In genomic region chr9:4442908-4443307, GRCm38 (mm10) we compare ENCODE assay signal across 9 mouse cellular contexts.
DNase-seq lines count a peak whose midpoint lies in the region; ATAC-seq and TF ChIP-seq lines count a peak whose summit lies in the region.
"Had no signal": no experiment of that assay in that cellular context is flagged by ENCODE, and none has a peak within 500 bp of the region (broad histone marks: within the 10 kb centered on the region; RNA-seq: fewer than 3 reads in every experiment).

No protein-coding gene starts in this region.

- H3K4me2 ChIP-seq in heart, embryonic 11.5 days, result no peak overlapping the region
- H3K4me2 ChIP-seq in hindbrain, embryonic 13.5 days, result no peak overlapping the region
- H3K4me2 ChIP-seq in liver, embryonic 13.5 days, result no peak overlapping the region
- H3K4me2 ChIP-seq in neural tube, embryonic 14.5 days (ENCODE audit: low read depth, low read length), result no peak overlapping the region
- H3K4me2 ChIP-seq: embryonic facial prominence, embryonic 13.5 days had no signal

- H3K4me1 ChIP-seq in heart, embryonic 11.5 days (ENCODE audit: control insufficient read depth, insufficient read depth, low read length), result no peaks in the 10 kb centered on the region
- H3K4me1 ChIP-seq in ES-Bruce4 (ENCODE audit: control insufficient read depth, insufficient read depth, low read length), result no peaks in the 10 kb centered on the region
- H3K4me1 ChIP-seq in hindbrain, embryonic 13.5 days (replicated peaks), result no peaks in the 10 kb centered on the region
- H3K4me1 ChIP-seq in liver, embryonic 13.5 days (replicated peaks), result no peaks in the 10 kb centered on the region
- no peaks in the 10 kb centered on the region for H3K4me1 ChIP-seq in neural tube, embryonic 14.5 days (ENCODE audit: control insufficient read depth, insufficient read depth, low read length)
- H3K4me1 ChIP-seq: embryonic facial prominence, embryonic 13.5 days had no signal

- no peak for ATAC-seq in heart, embryonic 11.5 days (replicated peaks; ENCODE audit: insufficient number of reproducible peaks, low FRiP score, low TSS enrichment)
- peak; percentile 69 for ATAC-seq in hindbrain, embryonic 13.5 days (ENCODE audit: low FRiP score)
- peak; percentile 48; the same call in 1 of the 2 replicates for ATAC-seq in liver, embryonic 13.5 days (ENCODE audit: low read depth)
- peak; percentile 76; the same call in 1 of the 2 replicates for ATAC-seq in neural tube, embryonic 14.5 days (ENCODE audit: low read depth)
- no peak for ATAC-seq in monocyte, adult 5-6 weeks (replicated peaks; ENCODE audit: insufficient number of reproducible peaks, low FRiP score, low TSS enrichment, poor library complexity, severe bottlenecking)

- H3K4me3 ChIP-seq in heart, embryonic 11.5 days (ENCODE audit: low read depth, low read length), result no peak overlapping the region
- H3K4me3 ChIP-seq in ES-Bruce4 (ENCODE audit: low read depth, low read length), result no peak overlapping the region
- no peak overlapping the region for H3K4me3 ChIP-seq in hindbrain, embryonic 13.5 days
- H3K4me3 ChIP-seq in liver, embryonic 13.5 days (replicated peaks), result no peak overlapping the region
- no peak overlapping the region for H3K4me3 ChIP-seq in neural tube, embryonic 14.5 days (ENCODE audit: low read depth, low read length)
- H3K4me3 ChIP-seq: embryonic facial prominence, embryonic 13.5 days had no signal

- intact Hi-C loops in heart, postnatal 14 days (cut with DNase I), result no loop called here

- H3K27me3 ChIP-seq in heart, embryonic 11.5 days (ENCODE audit: control insufficient read depth, insufficient read depth, low read length), result no peaks in the 10 kb centered on the region
- H3K27me3 ChIP-seq in ES-Bruce4 (ENCODE audit: control insufficient read depth, insufficient read depth, low read length, poor library complexity, severe bottlenecking), result no peaks in the 10 kb centered on the region
- H3K27me3 ChIP-seq in hindbrain, embryonic 13.5 days, result no peaks in the 10 kb centered on the region
- no peaks in the 10 kb centered on the region for H3K27me3 ChIP-seq in liver, embryonic 13.5 days
- H3K27me3 ChIP-seq in neural tube, embryonic 14.5 days (ENCODE audit: control insufficient read depth, insufficient read depth, low read length), result no peaks in the 10 kb centered on the region
- H3K27me3 ChIP-seq: embryonic facial prominence, embryonic 13.5 days had no signal

- DNase-seq in heart, postnatal 14 days, result peak; percentile 8 to 37
- DNase-seq in c-Kit-positive CD71-negative TER-119-negative erythroid progenitor cells, embryonic 14.5 days (ENCODE audit: low read depth), result peak; percentile 34
- DNase-seq in liver, embryonic 13.5 days, result peak; percentile 4

- WGBS in heart, embryonic 11.5 days (ENCODE audit: insufficient replicate concordance), result 38% methylated on average over 2 of the region's 2 CpGs
- 21% methylated on average over 2 of the region's 2 CpGs for WGBS in hindbrain, embryonic 13.5 days
- WGBS in liver, embryonic 13.5 days (ENCODE audit: insufficient replicate concordance), result 10% methylated on average over 2 of the region's 2 CpGs
- WGBS in neural tube, embryonic 14.5 days, result 19% methylated on average over 2 of the region's 2 CpGs

- peak; percentile 41 for TF ChIP-seq CTCF in ES-Bruce4 (IDR thresholded peaks at IDR 0.05; ENCODE audit: low read depth, low read length)

- TF ChIP-seq POLR2A in ES-Bruce4 (IDR thresholded peaks at IDR 0.05; ENCODE audit: insufficient read depth, low read length), result no peak

- no peaks in the 10 kb centered on the region for H3K36me3 ChIP-seq in heart, embryonic 11.5 days (ENCODE audit: control insufficient read depth, insufficient read depth, low read length)
- no peaks in the 10 kb centered on the region for H3K36me3 ChIP-seq in ES-Bruce4 (ENCODE audit: control insufficient read depth, insufficient read depth, low read length, poor library complexity, severe bottlenecking)
- H3K36me3 ChIP-seq in hindbrain, embryonic 13.5 days, result no peaks in the 10 kb centered on the region
- no peaks in the 10 kb centered on the region for H3K36me3 ChIP-seq in liver, embryonic 13.5 days
- H3K36me3 ChIP-seq in neural tube, embryonic 14.5 days (ENCODE audit: control insufficient read depth, insufficient read depth, low read length), result no peaks in the 10 kb centered on the region
- H3K36me3 ChIP-seq: embryonic facial prominence, embryonic 13.5 days had no signal

- no peaks in the 10 kb centered on the region for H3K9me3 ChIP-seq in heart, embryonic 11.5 days (replicated peaks; ENCODE audit: control insufficient read depth, low read length)
- no peaks in the 10 kb centered on the region for H3K9me3 ChIP-seq in ES-Bruce4 (replicated peaks; ENCODE audit: control insufficient read depth, insufficient read depth, low read length, poor library complexity, severe bottlenecking)
- H3K9me3 ChIP-seq in hindbrain, embryonic 13.5 days, result 0 out of 2 replicates have a peak, but pooled peaks cover 3% of the 10 kb centered on the region
- H3K9me3 ChIP-seq in liver, embryonic 13.5 days (replicated peaks), result no peaks in the 10 kb centered on the region
- no peaks in the 10 kb centered on the region for H3K9me3 ChIP-seq in neural tube, embryonic 14.5 days (ENCODE audit: control insufficient read depth, low read length)
- H3K9me3 ChIP-seq: embryonic facial prominence, embryonic 13.5 days had no signal

- H3K9ac ChIP-seq in heart, embryonic 11.5 days (ENCODE audit: low read depth, low read length), result no peak overlapping the region
- no peak overlapping the region for H3K9ac ChIP-seq in ES-Bruce4 (ENCODE audit: low read depth, poor library complexity, severe bottlenecking)
- no peak overlapping the region for H3K9ac ChIP-seq in hindbrain, embryonic 13.5 days
- no peak overlapping the region for H3K9ac ChIP-seq in liver, embryonic 13.5 days
- no peak overlapping the region for H3K9ac ChIP-seq in neural tube, embryonic 14.5 days (replicated peaks; ENCODE audit: low read depth, low read length)
- H3K9ac ChIP-seq: embryonic facial prominence, embryonic 13.5 days had no signal

- TF ChIP-seq EP300 in ES-Bruce4 (IDR thresholded peaks at IDR 0.05; ENCODE audit: insufficient read depth, low read depth, low read length), result no peak

- H3K27ac ChIP-seq in heart, embryonic 11.5 days (ENCODE audit: low read depth, low read length), result no peak overlapping the region
- no peak overlapping the region for H3K27ac ChIP-seq in ES-Bruce4 (ENCODE audit: insufficient read depth, low read length)
- H3K27ac ChIP-seq in hindbrain, embryonic 13.5 days, result no peak overlapping the region
- no peak overlapping the region for H3K27ac ChIP-seq in liver, embryonic 13.5 days
- no peak overlapping the region for H3K27ac ChIP-seq in neural tube, embryonic 14.5 days (ENCODE audit: low read depth, low read length)
- H3K27ac ChIP-seq: embryonic facial prominence, embryonic 13.5 days had no signal

Comparison
In these comparisons a context has a peak if more than half of its experiments do, and no peak if none do; other contexts are left out.
1. ATAC-seq: peak in hindbrain, embryonic 13.5 days (single experiment), liver, embryonic 13.5 days (single experiment) and neural tube, embryonic 14.5 days (single experiment); none in heart, embryonic 11.5 days (single experiment) and monocyte, adult 5-6 weeks (single experiment).
2. Peak in every context shown above with its lines, with median percentiles within 50 percentile points of each other: DNase-seq.